Mouse (Mus musculus) hindbrain, embryonic 11.5 days (tissue): Measurements from ENCODE around the gene Efhd2. TPM values are rescaled to one million over a fixed set of nuclear protein-coding genes. Genes with fewer than 3 reads are reported as not detected.

ENCODE experiments used
- ATAC-seq: fragments of 200-750 bp; cut with Nextera tagmentation; 2 replicates; pipeline ENCODE4 v1.8.0; 2017; ENCODE audit warnings: mild to moderate bottlenecking, moderate TSS enrichment, moderate library complexity; ENCODE audit not compliant: low FRiP score
- DNase-seq: peaks from one replicate; pipeline ENCODE4 v3.0.0-alpha.2; 2015; ENCODE audit warnings: low spot score
- H3K27ac ChIP-seq: fragments of 300-500 bp; sonication (generic); 2 replicates; pipeline ENCODE4 v1.5.1; 2014; ENCODE audit warnings: mild to moderate bottlenecking, low read depth, low read length
- H3K27me3 ChIP-seq: fragments of 300-500 bp; sonication (generic); 2 replicates; pipeline ENCODE4 v1.6.1; 2014; ENCODE audit warnings: mild to moderate bottlenecking, low read length, moderate library complexity, mixed read lengths; ENCODE audit not compliant: control insufficient read depth, insufficient read depth
- H3K36me3 ChIP-seq: fragments of 300-500 bp; sonication (generic); 2 replicates; pipeline ENCODE4 v1.6.1; 2014; ENCODE audit warnings: mild to moderate bottlenecking, low read length, moderate library complexity, mixed read lengths; ENCODE audit not compliant: control insufficient read depth, insufficient read depth
- H3K4me1 ChIP-seq: fragments of 300-500 bp; sonication (generic); replicated peaks from 2 replicates; pipeline ENCODE4 v1.6.1; 2014; ENCODE audit warnings: low read length, mixed read lengths; ENCODE audit not compliant: control insufficient read depth, insufficient read depth
- H3K4me2 ChIP-seq: fragments of 300-500 bp; sonication (generic); replicated peaks from 2 replicates; pipeline ENCODE4 v1.6.1; 2014; ENCODE audit warnings: mild to moderate bottlenecking, low read depth, low read length
- H3K4me3 ChIP-seq: fragments of 300-500 bp; sonication (generic); 2 replicates; pipeline ENCODE4 v1.5.1; 2014; ENCODE audit warnings: low read depth, low read length
- H3K9ac ChIP-seq: fragments of 300-500 bp; sonication (generic); 2 replicates; pipeline ENCODE4 v1.6.1; 2014; ENCODE audit warnings: low read depth, low read length
- H3K9me3 ChIP-seq: fragments of 300-500 bp; sonication (generic); 2 replicates; pipeline ENCODE4 v1.6.1; 2016; ENCODE audit warnings: low read length; ENCODE audit not compliant: control insufficient read depth
- WGBS: fragments of 180-500 bp; shearing (Covaris S2); extraction: QIAGEN DNeasy Blood & Tissue Kit; methylation state at CpG from one replicate; pipeline ENCODE4 v1.1.7; 2014; 5-methylcytosine and 5-hydroxymethylcytosine counted together
- polyA plus RNA-seq: library from polyadenylated mRNA; unstranded; fragments of >200 nt; fragmentation: Nextera tagmentation; extraction: Ambion mirVana; gene quantifications from 2 replicates; pipeline ENCODE4 v1.2.1, GENCODE M21; 2014

Efhd2 gene
- polyA plus RNA-seq, 1 experiment from 2014 or later = 25.0 TPM

GRCm38 (mm10) chr4:141828177-141828576 lies 46.5 kb downstream of the Efhd2 start:
- WGBS = 76% methylated on average over 4 of the region's 4 CpGs
- Histone ChIP-seq H3K4me1 (no peaks in the 10 kb centered on the region), H3K27ac (no peak overlapping the region), H3K4me2 (no peak overlapping the region), H3K27me3 (no peaks in the 10 kb centered on the region), H3K9ac (no peak overlapping the region), H3K36me3 (no peaks in the 10 kb centered on the region), H3K4me3 (no peak overlapping the region), H3K9me3 (no peaks in the 10 kb centered on the region)
- DNase-seq (no peak), ATAC-seq (no peak)

DNA sequence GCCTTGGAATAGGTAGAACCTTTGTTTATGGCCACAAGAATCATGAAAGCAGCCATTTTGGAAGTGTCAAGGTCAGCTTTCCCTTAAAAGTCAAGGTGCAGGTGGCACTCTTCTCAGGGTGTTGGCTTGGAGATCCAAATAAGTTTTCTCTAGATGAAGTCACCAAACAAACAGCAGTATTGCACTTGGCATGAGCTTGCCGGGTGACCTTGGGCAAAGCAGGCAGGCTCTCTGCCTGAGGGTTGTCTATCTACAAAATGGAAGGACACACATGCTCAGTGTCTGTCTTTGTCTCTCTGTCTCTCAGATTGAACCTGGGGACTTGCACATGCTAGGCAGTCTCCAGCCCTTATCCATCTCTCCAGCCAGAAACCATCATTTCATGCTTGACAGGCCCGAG lies 47.3 kb downstream of the Efhd2 start:
- Histone ChIP-seq H3K9me3 (no peaks in the 10 kb centered on the region), H3K27ac (no peak overlapping the region), H3K4me3 (no peak overlapping the region), H3K4me2 (no peak overlapping the region), H3K4me1 (no peaks in the 10 kb centered on the region), H3K9ac (no peak overlapping the region), H3K36me3 (no peaks in the 10 kb centered on the region), H3K27me3 (no peaks in the 10 kb centered on the region)
- no peak for DNase-seq
- ATAC-seq = no peak
- 93% methylated on average over 2 of the region's 2 CpGs for WGBS

GRCm38 (mm10) chr4:141826060-141826459 lies 48.7 kb downstream of the Efhd2 start, which contains the start of gene Cela2a:
TSS of gene Cela2a (minus strand) at chr4:141826160.
- ATAC-seq (no peak), DNase-seq (no peak)
- H3K4me2 ChIP-seq = no peak within 1 kb of the TSS
- no peak within 1 kb of the TSS for H3K4me3 ChIP-seq
- H3K9ac ChIP-seq = no peak within 1 kb of the TSS
- 59% methylated on average over 5 of the region's 5 CpGs for WGBS
- H3K4me1 ChIP-seq = no peaks in the 10 kb centered on the region
- no peaks in the 10 kb centered on the region for H3K27me3 ChIP-seq
- no peaks in the 10 kb centered on the region for H3K36me3 ChIP-seq
- no peak within 1 kb of the TSS for H3K27ac ChIP-seq
- H3K9me3 ChIP-seq = no peaks in the 10 kb centered on the region

- ATAC-seq = no peak
- Histone ChIP-seq H3K27ac (no peak overlapping the region), H3K9me3 (no peaks in the 10 kb centered on the region), H3K9ac (no peak overlapping the region), H3K36me3 (no peaks in the 10 kb centered on the region), H3K4me1 (no peaks in the 10 kb centered on the region), H3K4me2 (no peak overlapping the region; the same call in 1 of the 2 replicates), H3K27me3 (no peaks in the 10 kb centered on the region), H3K4me3 (no peak overlapping the region)
- 59% methylated on average over 3 of the region's 3 CpGs for WGBS
- DNase-seq = peak; percentile 25
These were observed 51.7 kb downstream of the Efhd2 start for GRCm38 (mm10) chr4:141822979-141823378.

- no peaks in the 10 kb centered on the region for H3K9me3 ChIP-seq
- H3K27ac ChIP-seq = no peak overlapping the region
- no peak overlapping the region for H3K4me2 ChIP-seq
- DNase-seq = no peak
- no peaks in the 10 kb centered on the region for H3K36me3 ChIP-seq
- ATAC-seq = no peak
- no peak overlapping the region for H3K4me3 ChIP-seq
- no peaks in the 10 kb centered on the region for H3K27me3 ChIP-seq
- H3K4me1 ChIP-seq = no peaks in the 10 kb centered on the region
- 73% methylated on average over 10 of the region's 10 CpGs for WGBS
- no peak overlapping the region for H3K9ac ChIP-seq
These were observed 52.6 kb downstream of the Efhd2 start for GRCm38 (mm10) chr4:141822089-141822488.

GRCm38 (mm10) chr4:141821178-141821577 lies 53.5 kb downstream of the Efhd2 start:
- DNase-seq = no peak
- 84% methylated on average over 3 of the region's 3 CpGs for WGBS
- H3K4me2 ChIP-seq = no peak overlapping the region

DNA sequence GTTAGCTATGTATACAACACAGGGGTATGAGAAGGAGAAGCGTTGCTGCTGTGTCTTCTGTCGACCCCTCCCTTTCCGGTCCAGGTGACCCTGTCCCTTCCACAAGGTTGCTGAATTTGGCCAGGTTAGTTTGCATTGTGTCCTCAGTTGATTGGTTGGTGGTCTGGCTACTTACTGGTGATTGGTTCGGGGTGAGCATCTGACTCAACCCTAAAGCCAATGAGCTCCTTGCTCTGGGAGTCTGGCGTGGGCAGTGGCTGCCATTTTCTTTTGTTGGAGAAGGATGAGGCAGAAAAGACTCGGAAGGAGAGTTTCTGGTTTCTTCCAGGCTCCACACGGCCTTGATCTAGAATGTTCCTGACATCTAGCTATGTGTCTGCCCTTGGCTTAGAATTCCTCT lies 55.4 kb downstream of the Efhd2 start:
- WGBS = 88% methylated on average over 7 of the region's 7 CpGs
- no peak for ATAC-seq

More at GRCm38 (mm10) chr4:141821178-141821577, 53.5 kb downstream of the Efhd2 start:
- H3K27me3 ChIP-seq = no peaks in the 10 kb centered on the region
- H3K9me3 ChIP-seq = no peaks in the 10 kb centered on the region
- no peak overlapping the region for H3K4me3 ChIP-seq
- no peak for ATAC-seq
- H3K27ac ChIP-seq = no peak overlapping the region
- H3K36me3 ChIP-seq = no peaks in the 10 kb centered on the region
- no peaks in the 10 kb centered on the region for H3K4me1 ChIP-seq
- H3K9ac ChIP-seq = no peak overlapping the region

DNA sequence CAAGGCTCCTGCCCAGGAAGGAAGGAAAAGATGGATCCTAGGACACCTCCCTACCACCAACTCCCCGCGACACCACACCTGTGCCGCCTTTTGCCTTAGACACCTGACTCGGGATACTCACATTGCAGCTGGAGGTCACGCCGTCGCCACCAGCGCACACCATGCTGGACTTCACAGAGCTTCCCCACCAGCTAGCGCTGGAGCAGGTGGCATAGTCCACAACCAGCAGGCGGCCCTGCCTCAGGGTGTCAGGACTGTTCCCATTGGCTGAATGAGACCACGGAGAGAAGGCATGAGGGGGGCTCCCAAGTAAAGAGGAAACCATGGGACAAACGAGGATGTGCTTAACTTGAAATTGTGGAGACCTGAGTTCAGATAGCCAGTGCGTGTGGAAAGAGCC lies 55.9 kb downstream of the Efhd2 start:
- no peak for ATAC-seq
- H3K9ac ChIP-seq = no peak overlapping the region
- DNase-seq = no peak
- no peak overlapping the region for H3K4me2 ChIP-seq
- no peaks in the 10 kb centered on the region for H3K27me3 ChIP-seq
- no peak overlapping the region for H3K27ac ChIP-seq
- no peaks in the 10 kb centered on the region for H3K9me3 ChIP-seq
- WGBS = 85% methylated on average over 13 of the region's 13 CpGs
- no peaks in the 10 kb centered on the region for H3K4me1 ChIP-seq
- no peaks in the 10 kb centered on the region for H3K36me3 ChIP-seq
- H3K4me3 ChIP-seq = no peak overlapping the region

More for the DNA sequence above, 55.4 kb downstream of the Efhd2 start:
- H3K9ac ChIP-seq = no peak overlapping the region
- H3K36me3 ChIP-seq = no peaks in the 10 kb centered on the region
- no peak overlapping the region for H3K27ac ChIP-seq
- no peak for DNase-seq
- no peaks in the 10 kb centered on the region for H3K27me3 ChIP-seq
- no peaks in the 10 kb centered on the region for H3K4me1 ChIP-seq
- H3K9me3 ChIP-seq = no peaks in the 10 kb centered on the region
- H3K4me2 ChIP-seq = no peak overlapping the region
- H3K4me3 ChIP-seq = no peak overlapping the region

GRCm38 (mm10) chr4:141817706-141818105 lies 57.0 kb downstream of the Efhd2 start:
- WGBS = 62% methylated on average over 10 of the region's 10 CpGs
- no peak overlapping the region for H3K27ac ChIP-seq
- no peaks in the 10 kb centered on the region for H3K27me3 ChIP-seq
- H3K4me2 ChIP-seq = no peak overlapping the region
- no peaks in the 10 kb centered on the region for H3K4me1 ChIP-seq
- no peak overlapping the region for H3K4me3 ChIP-seq
- no peak for ATAC-seq
- H3K9me3 ChIP-seq = no peaks in the 10 kb centered on the region
- no peak overlapping the region for H3K9ac ChIP-seq
- H3K36me3 ChIP-seq = no peaks in the 10 kb centered on the region
- no peak for DNase-seq
